8 mouse cellular contexts compared by ENCODE assay signal in the genomic region with DNA sequence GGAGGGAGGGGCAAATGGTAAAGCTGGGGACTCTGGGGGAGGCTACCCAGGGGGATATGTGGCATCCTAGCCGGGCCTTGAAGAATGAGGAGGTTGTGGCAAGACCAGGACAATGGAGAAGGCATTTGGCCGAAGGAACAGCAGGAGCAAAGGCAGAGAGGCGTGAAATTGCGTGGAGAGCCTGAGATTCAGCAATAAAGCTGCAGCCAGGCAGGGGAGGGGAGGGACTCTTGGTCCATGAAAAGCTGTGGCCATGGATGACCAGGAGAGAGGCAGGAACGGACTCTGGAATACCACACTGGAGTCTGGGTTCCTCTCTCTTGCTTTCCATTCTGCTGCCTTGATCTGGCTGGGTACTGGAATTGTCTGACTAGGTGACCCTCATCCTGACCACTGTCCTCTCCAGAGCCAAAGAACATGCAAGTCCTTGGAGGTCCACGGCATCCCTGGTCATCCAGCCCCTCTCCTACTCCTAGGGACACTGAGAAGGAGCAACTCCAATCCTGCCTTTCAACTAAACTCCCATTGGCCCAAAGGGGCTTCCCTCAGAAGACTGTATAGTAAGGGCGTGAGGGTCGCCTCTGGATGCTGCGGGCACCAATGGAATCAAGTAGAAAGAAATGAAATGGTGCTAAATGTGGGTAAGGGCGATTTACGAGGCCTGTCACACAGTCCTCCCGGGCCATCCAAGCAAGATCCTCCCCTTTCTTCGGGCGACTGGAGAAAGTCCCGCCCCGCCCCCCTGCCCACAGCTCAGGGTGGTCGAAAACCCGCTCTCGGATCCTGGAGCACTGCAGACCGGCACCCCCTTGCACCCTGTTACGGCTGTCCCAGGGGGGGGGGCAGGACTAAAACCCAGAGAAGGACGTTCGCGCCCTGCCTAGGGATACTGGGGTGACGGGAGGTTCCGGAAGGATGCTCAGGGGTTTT. TPM values are rescaled to one million over a fixed set of nuclear protein-coding genes. Genes with fewer than 3 reads are reported as not detected.
DNase-seq lines count a peak whose midpoint lies in the region; ATAC-seq and TF ChIP-seq lines count a peak whose summit lies in the region.

No protein-coding gene starts in this region.

- no peaks in the 10 kb centered on the region for H3K36me3 ChIP-seq in forebrain, embryonic 16.5 days (ENCODE audit: control insufficient read depth, insufficient read depth)
- peaks cover 25% of the 10 kb centered on the region for H3K36me3 ChIP-seq in limb, embryonic 10.5 days

- no peak overlapping the region for H3K27ac ChIP-seq in left cerebral cortex, adult 2 months
- H3K27ac ChIP-seq in forebrain, embryonic 16.5 days (ENCODE audit: low read length) = no peak overlapping the region
- peak overlapping the region; percentile 100 for H3K27ac ChIP-seq in limb, embryonic 10.5 days

- peak overlapping the region; percentile 9; the same call in 1 of the 2 replicates for H3K4me3 ChIP-seq in left cerebral cortex, adult 2 months
- H3K4me3 ChIP-seq in forebrain, embryonic 16.5 days (replicated peaks; ENCODE audit: low read length) = peak overlapping the region; percentile 55
- H3K4me3 ChIP-seq in limb, embryonic 10.5 days = peak overlapping the region; percentile 97

- H3K9ac ChIP-seq in forebrain, embryonic 16.5 days (replicated peaks; ENCODE audit: low read depth, low read length) = no peak overlapping the region; the same call in 1 of the 2 replicates

- no peak for DNase-seq in left cerebral cortex, adult 2 months (ENCODE audit: extremely low spot score in 1 of 2, low spot score in 2 of 2)
- DNase-seq in left cerebral cortex, postnatal 25 days (ENCODE audit: low spot score in 2 of 2) = no peak
- DNase-seq in limb, embryonic 10.5 days (ENCODE audit: low spot score) = peak; percentile 63
- DNase-seq in retina, embryonic 14.5 days (ENCODE audit: low spot score) = peak; percentile 82
- DNase-seq in thymus, postnatal 10 days (ENCODE audit: low spot score in 2 of 2) = no peak
- DNase-seq in adrenal gland, adult 2 months = no peak

- no peak for TF ChIP-seq CTCF in left cerebral cortex, adult 2 months (IDR thresholded peaks at IDR 0.05)

- ATAC-seq in forebrain, embryonic 16.5 days = 0 out of 2 replicates have a peak, but pooled peaks have one; percentile 23
- ATAC-seq in CD4-positive, CD25-positive, alpha-beta regulatory T cell, adult 4 months = no peak

- 4% methylated on average over 26 of the region's 26 CpGs for WGBS in forebrain, embryonic 16.5 days
- 2% methylated on average over 26 of the region's 26 CpGs for WGBS in limb, embryonic 10.5 days

- peak overlapping the region; percentile 91 for H3K4me2 ChIP-seq in forebrain, embryonic 16.5 days (ENCODE audit: low read length)

- peaks cover 19% of the 10 kb centered on the region for H3K27me3 ChIP-seq in forebrain, embryonic 16.5 days (replicated peaks; ENCODE audit: control insufficient read depth, insufficient read depth, low read length)
- H3K27me3 ChIP-seq in limb, embryonic 10.5 days (ENCODE audit: low read depth, poor library complexity, severe bottlenecking) = no peaks in the 10 kb centered on the region

- peaks cover 31% of the 10 kb centered on the region for H3K4me1 ChIP-seq in forebrain, embryonic 16.5 days (replicated peaks; ENCODE audit: control insufficient read depth, insufficient read depth, low read length)
- H3K4me1 ChIP-seq in limb, embryonic 10.5 days = peaks cover 94% of the 10 kb centered on the region

- intact Hi-C loops in left cerebral cortex, adult 2 months (cut with DNase I) = no loop called here
- intact Hi-C loops in left cerebral cortex, postnatal 25 days (cut with DNase I) = no loop called here

- no peaks in the 10 kb centered on the region for H3K9me3 ChIP-seq in forebrain, embryonic 16.5 days (ENCODE audit: control insufficient read depth, low read length)
- H3K9me3 ChIP-seq in limb, embryonic 10.5 days (replicated peaks) = no peaks in the 10 kb centered on the region

RNA-seq across cellular contexts. Expression of a gene that starts 2.0 kb away (rescaled TPM):
- 1 to 10 TPM; 1.2 to 1.4 TPM for total RNA-seq in left cerebral cortex, adult 2 months (2021)
- total RNA-seq in left cerebral cortex, postnatal 25 days (2021) = 1 to 10 TPM; 1.5 to 1.8 TPM
- 0.05 TPM in 1 of 2 replicates, not detected in the other for polyA plus RNA-seq in forebrain, embryonic 16.5 days (2015; fragmentation: Nextera tagmentation; extraction: Ambion mirVana)
- 0.98 and 1.9 TPM in 2 replicates for polyA plus RNA-seq in limb, embryonic 10.5 days (2016; fragmentation: Nextera tagmentation; extraction: Ambion mirVana)
- total RNA-seq in adrenal gland, adult 2 months (2021) = 1 to 10 TPM; 6.3 to 8.7 TPM
- 11.8 and 16.1 TPM in 2 replicates for polyA plus RNA-seq in adrenal gland, adult 2 months (2012; rRNA removed)
- polyA plus RNA-seq in CD4-positive, CD25-positive, alpha-beta regulatory T cell, adult 4 months (2017; shearing (Covaris generic)) = not detected

RNA-seq across cellular contexts. Expression of a gene that starts 29.1 kb away (rescaled TPM):
- not detected for total RNA-seq in left cerebral cortex, adult 2 months (2021)
- total RNA-seq in left cerebral cortex, postnatal 25 days (2021) = not detected
- polyA plus RNA-seq in forebrain, embryonic 16.5 days (2015; fragmentation: Nextera tagmentation; extraction: Ambion mirVana) = not detected in 2 replicates
- not detected in 2 replicates for polyA plus RNA-seq in limb, embryonic 10.5 days (2016; fragmentation: Nextera tagmentation; extraction: Ambion mirVana)
- under 1 TPM; 0.37 to 0.45 TPM for total RNA-seq in adrenal gland, adult 2 months (2021)
- polyA plus RNA-seq in adrenal gland, adult 2 months (2012; rRNA removed) = 0.37 TPM in 1 of 2 replicates, not detected in the other
- not detected for polyA plus RNA-seq in CD4-positive, CD25-positive, alpha-beta regulatory T cell, adult 4 months (2017; shearing (Covaris generic))

RNA-seq across cellular contexts. Expression of a gene that starts 39.2 kb away (rescaled TPM):
- total RNA-seq in left cerebral cortex, adult 2 months (2021) = not detected
- total RNA-seq in left cerebral cortex, postnatal 25 days (2021) = not detected
- not detected in 2 replicates for polyA plus RNA-seq in forebrain, embryonic 16.5 days (2015; fragmentation: Nextera tagmentation; extraction: Ambion mirVana)
- not detected in 2 replicates for polyA plus RNA-seq in limb, embryonic 10.5 days (2016; fragmentation: Nextera tagmentation; extraction: Ambion mirVana)
- total RNA-seq in adrenal gland, adult 2 months (2021) = 1 to 10 TPM in 1 of 2 experiments, under 1 TPM in 1; 0.59 to 1.0 TPM
- 0.10 TPM in 1 of 2 replicates, not detected in the other for polyA plus RNA-seq in adrenal gland, adult 2 months (2012; rRNA removed)
- polyA plus RNA-seq in CD4-positive, CD25-positive, alpha-beta regulatory T cell, adult 4 months (2017; shearing (Covaris generic)) = not detected

RNA-seq across cellular contexts. Expression of a gene that starts 52.0 kb away (rescaled TPM):
- total RNA-seq in left cerebral cortex, adult 2 months (2021) = 10 to 100 TPM; 13.8 to 15.1 TPM
- 10 to 100 TPM; 12.3 to 12.5 TPM for total RNA-seq in left cerebral cortex, postnatal 25 days (2021)
- 8.0 and 8.4 TPM in 2 replicates for polyA plus RNA-seq in forebrain, embryonic 16.5 days (2015; fragmentation: Nextera tagmentation; extraction: Ambion mirVana)
- 7.2 and 8.3 TPM in 2 replicates for polyA plus RNA-seq in limb, embryonic 10.5 days (2016; fragmentation: Nextera tagmentation; extraction: Ambion mirVana)
- total RNA-seq in adrenal gland, adult 2 months (2021) = 10 to 100 TPM; 15.0 to 22.6 TPM
- polyA plus RNA-seq in adrenal gland, adult 2 months (2012; rRNA removed) = 20.9 and 23.3 TPM in 2 replicates
- 1 to 10 TPM; 3.8 to 5.2 TPM for polyA plus RNA-seq in CD4-positive, CD25-positive, alpha-beta regulatory T cell, adult 4 months (2017; shearing (Covaris generic))

Comparison
In these comparisons a context has a peak if more than half of its experiments do, and no peak if none do; other contexts are left out.
1. DNase-seq: peak in limb, embryonic 10.5 days (single experiment) and retina, embryonic 14.5 days (single experiment); none in left cerebral cortex, adult 2 months (0 of 2), left cerebral cortex, postnatal 25 days (0 of 2), thymus, postnatal 10 days (0 of 2) and adrenal gland, adult 2 months (single experiment).
2. H3K4me3 ChIP-seq: peak in every context shown above with its lines; median percentile 97 in limb, embryonic 10.5 days; 55 in forebrain, embryonic 16.5 days; 9 in left cerebral cortex, adult 2 months.